Mouse (Mus musculus): ENCODE data around the gene Ciz1. TPM values are rescaled to one million over a fixed set of nuclear protein-coding genes. Genes with fewer than 3 reads are reported as not detected.
A peak's percentile ranks its signal among the peaks of the same experiment; 100 is the strongest.

The Ciz1 gene
- polyA plus RNA-seq, 1 experiment from 2014 or later, result 69.4 TPM

- no peaks in the 10 kb centered on the region for H3K9me3 ChIP-seq
- peaks cover 20% of the 10 kb centered on the region for H3K27me3 ChIP-seq (ENCODE audit: insufficient read depth, poor library complexity, severe bottlenecking)
- 0 out of 2 replicates have a peak, but pooled peaks cover under 1% of the 10 kb centered on the region for H3K36me3 ChIP-seq
- WGBS, result 90% methylated on average over 2 of the region's 2 CpGs
- no peak overlapping the region for H3K4me3 ChIP-seq
- peaks cover 16% of the 10 kb centered on the region for H3K4me1 ChIP-seq (replicated peaks)
- no peak overlapping the region for H3K27ac ChIP-seq
- DNase-seq (ENCODE audit: low spot score), result no peak
Observed at GRCm38 (mm10) chr2:32343351-32343671, 8.8 kb upstream of the Ciz1 start.

GRCm38 (mm10) chr2:32344056-32344455 is 8.1 kb upstream of the Ciz1 start:
- Histone ChIP-seq H3K36me3 (no peaks in the 10 kb centered on the region), H3K27ac (no peak overlapping the region), H3K4me3 (no peak overlapping the region), H3K9me3 (no peaks in the 10 kb centered on the region), H3K4me1 (replicated peaks) (peaks cover 16% of the 10 kb centered on the region), H3K27me3 (ENCODE audit: insufficient read depth, poor library complexity, severe bottlenecking) (peaks cover 24% of the 10 kb centered on the region)
- DNase-seq (ENCODE audit: low spot score), result no peak
- 80% methylated on average over 10 of the region's 10 CpGs for WGBS

GRCm38 (mm10) chr2:32344598-32345321 is 7.4 kb upstream of the Ciz1 start:
- H3K9me3 ChIP-seq, result no peaks in the 10 kb centered on the region
- H3K27ac ChIP-seq, result no peak overlapping the region
- no peak for DNase-seq (ENCODE audit: low spot score)
- 69% methylated on average over 14 of the region's 14 CpGs for WGBS
- H3K4me1 ChIP-seq (replicated peaks), result peaks cover 19% of the 10 kb centered on the region
- H3K36me3 ChIP-seq, result no peaks in the 10 kb centered on the region
- peaks cover 29% of the 10 kb centered on the region for H3K27me3 ChIP-seq (ENCODE audit: insufficient read depth, poor library complexity, severe bottlenecking)
- H3K4me3 ChIP-seq, result no peak overlapping the region

GRCm38 (mm10) chr2:32347019-32347418 is 5.1 kb upstream of the Ciz1 start:
- no peak for DNase-seq (ENCODE audit: low spot score)
- peaks cover 37% of the 10 kb centered on the region for H3K4me1 ChIP-seq (replicated peaks)
- H3K27me3 ChIP-seq (ENCODE audit: insufficient read depth, poor library complexity, severe bottlenecking), result peaks cover 34% of the 10 kb centered on the region
- H3K27ac ChIP-seq, result no peak overlapping the region
- 76% methylated on average over 6 of the region's 6 CpGs for WGBS
- no peaks in the 10 kb centered on the region for H3K9me3 ChIP-seq
- H3K36me3 ChIP-seq, result no peaks in the 10 kb centered on the region
- H3K4me3 ChIP-seq, result no peak overlapping the region

- Histone ChIP-seq H3K4me3 (no peak overlapping the region), H3K9me3 (no peaks in the 10 kb centered on the region), H3K36me3 (no peaks in the 10 kb centered on the region), H3K4me1 (replicated peaks) (peaks cover 42% of the 10 kb centered on the region), H3K27me3 (ENCODE audit: insufficient read depth, poor library complexity, severe bottlenecking) (peaks cover 43% of the 10 kb centered on the region), H3K27ac (no peak overlapping the region)
- DNase-seq (ENCODE audit: low spot score), result no peak
- 88% methylated on average over 11 of the region's 11 CpGs for WGBS
Observed at GRCm38 (mm10) chr2:32348311-32348710, 3.8 kb upstream of the Ciz1 start.

GRCm38 (mm10) chr2:32349625-32350255 is 2.4 kb upstream of the Ciz1 start:
- WGBS, result 58% methylated on average over 8 of the region's 8 CpGs
- peaks cover 49% of the 10 kb centered on the region for H3K4me1 ChIP-seq (replicated peaks)
- peaks cover 43% of the 10 kb centered on the region for H3K27me3 ChIP-seq (ENCODE audit: insufficient read depth, poor library complexity, severe bottlenecking)
- peak overlapping the region; percentile 6; the same call in 1 of the 2 replicates for H3K4me3 ChIP-seq
- no peaks in the 10 kb centered on the region for H3K36me3 ChIP-seq
- no peaks in the 10 kb centered on the region for H3K9me3 ChIP-seq
- no peak overlapping the region for H3K27ac ChIP-seq
- no peak for DNase-seq (ENCODE audit: low spot score)

GRCm38 (mm10) chr2:32350471-32351051 is 1.6 kb upstream of the Ciz1 start:
- no peak overlapping the region for H3K27ac ChIP-seq
- H3K4me1 ChIP-seq (replicated peaks), result peaks cover 45% of the 10 kb centered on the region
- 51% methylated on average over 13 of the region's 13 CpGs for WGBS

GRCm38 (mm10) chr2:32351471-32351961 is 611 bp upstream of the Ciz1 start:
- H3K36me3 ChIP-seq, result no peaks in the 10 kb centered on the region
- DNase-seq (ENCODE audit: low spot score), result no peak
- peaks cover 47% of the 10 kb centered on the region for H3K4me1 ChIP-seq (replicated peaks)
- H3K4me3 ChIP-seq, result peak overlapping the region; percentile 57
- no peaks in the 10 kb centered on the region for H3K9me3 ChIP-seq
- WGBS, result 54% methylated on average over 9 of the region's 9 CpGs
- H3K27me3 ChIP-seq (ENCODE audit: insufficient read depth, poor library complexity, severe bottlenecking), result peaks cover 43% of the 10 kb centered on the region
- peak overlapping the region; percentile 87 for H3K27ac ChIP-seq

More at GRCm38 (mm10) chr2:32350471-32351051, 1.6 kb upstream of the Ciz1 start:
- Histone ChIP-seq H3K27me3 (ENCODE audit: insufficient read depth, poor library complexity, severe bottlenecking) (peaks cover 43% of the 10 kb centered on the region), H3K36me3 (no peaks in the 10 kb centered on the region), H3K4me3 (peak overlapping the region; percentile 3; the same call in 1 of the 2 replicates), H3K9me3 (no peaks in the 10 kb centered on the region)
- no peak for DNase-seq (ENCODE audit: low spot score)

GRCm38 (mm10) chr2:32353007-32353542 is 948 bp downstream of the Ciz1 start, which contains the start of gene Dnm1:
Dnm1 (minus strand) TSS chr2:32353338.
- H3K4me1 ChIP-seq (replicated peaks), result peaks cover 57% of the 10 kb centered on the region
- DNase-seq (ENCODE audit: low spot score), result peak; percentile 92
- H3K9me3 ChIP-seq, result no peaks in the 10 kb centered on the region
- peak within 1 kb of the TSS; percentile 57 for H3K4me3 ChIP-seq
- H3K36me3 ChIP-seq, result no peaks in the 10 kb centered on the region
- under 1% methylated on average over 63 of the region's 63 CpGs for WGBS
- peaks cover 47% of the 10 kb centered on the region for H3K27me3 ChIP-seq (ENCODE audit: insufficient read depth, poor library complexity, severe bottlenecking)
- peak within 1 kb of the TSS; percentile 87 for H3K27ac ChIP-seq

- peak overlapping the region; percentile 87; the same call in 1 of the 2 replicates for H3K27ac ChIP-seq
- H3K4me3 ChIP-seq, result peak overlapping the region; percentile 57; the same call in 1 of the 2 replicates
- no peaks in the 10 kb centered on the region for H3K36me3 ChIP-seq
- H3K9me3 ChIP-seq, result no peaks in the 10 kb centered on the region
- 75% methylated on average over 6 of the region's 6 CpGs for WGBS
- peaks cover 48% of the 10 kb centered on the region for H3K27me3 ChIP-seq (ENCODE audit: insufficient read depth, poor library complexity, severe bottlenecking)
- peaks cover 57% of the 10 kb centered on the region for H3K4me1 ChIP-seq (replicated peaks)
- DNase-seq (ENCODE audit: low spot score), result no peak
Observed at GRCm38 (mm10) chr2:32353836-32354235, 1.7 kb downstream of the Ciz1 start.

- Histone ChIP-seq H3K4me3 (no peak overlapping the region), H3K27ac (no peak overlapping the region), H3K27me3 (ENCODE audit: insufficient read depth, poor library complexity, severe bottlenecking) (peaks cover 44% of the 10 kb centered on the region), H3K4me1 (replicated peaks) (peaks cover 57% of the 10 kb centered on the region), H3K9me3 (no peaks in the 10 kb centered on the region), H3K36me3 (no peaks in the 10 kb centered on the region)
- DNase-seq (ENCODE audit: low spot score), result no peak
- 87% methylated on average over 3 of the region's 3 CpGs for WGBS
Observed at GRCm38 (mm10) chr2:32354336-32354895, 2.3 kb downstream of the Ciz1 start.

- Histone ChIP-seq H3K27ac (no peak overlapping the region), H3K36me3 (no peaks in the 10 kb centered on the region), H3K9me3 (no peaks in the 10 kb centered on the region), H3K4me3 (no peak overlapping the region), H3K4me1 (replicated peaks) (peaks cover 50% of the 10 kb centered on the region), H3K27me3 (ENCODE audit: insufficient read depth, poor library complexity, severe bottlenecking) (peaks cover 30% of the 10 kb centered on the region)
- DNase-seq (ENCODE audit: low spot score), result no peak
- WGBS, result 81% methylated on average over 10 of the region's 10 CpGs
Observed at GRCm38 (mm10) chr2:32356216-32356615, 4.1 kb downstream of the Ciz1 start.

All from hindbrain, embryonic 10.5 days (tissue).